Mouse (Mus musculus) forelimb bud, embryonic 11.5 days (tissue): Measurements from ENCODE around the gene Map4k4.

Experiments used
- DNase-seq: peaks from one replicate; pipeline ENCODE4 v3.0.0-alpha.2; 2012; ENCODE audit warnings: low read depth, low spot score

The Map4k4 gene

GRCm38 (mm10) chr1:40000899-40001298, 100.2 kb downstream of the Map4k4 start:
- DNase-seq = no peak

DNA sequence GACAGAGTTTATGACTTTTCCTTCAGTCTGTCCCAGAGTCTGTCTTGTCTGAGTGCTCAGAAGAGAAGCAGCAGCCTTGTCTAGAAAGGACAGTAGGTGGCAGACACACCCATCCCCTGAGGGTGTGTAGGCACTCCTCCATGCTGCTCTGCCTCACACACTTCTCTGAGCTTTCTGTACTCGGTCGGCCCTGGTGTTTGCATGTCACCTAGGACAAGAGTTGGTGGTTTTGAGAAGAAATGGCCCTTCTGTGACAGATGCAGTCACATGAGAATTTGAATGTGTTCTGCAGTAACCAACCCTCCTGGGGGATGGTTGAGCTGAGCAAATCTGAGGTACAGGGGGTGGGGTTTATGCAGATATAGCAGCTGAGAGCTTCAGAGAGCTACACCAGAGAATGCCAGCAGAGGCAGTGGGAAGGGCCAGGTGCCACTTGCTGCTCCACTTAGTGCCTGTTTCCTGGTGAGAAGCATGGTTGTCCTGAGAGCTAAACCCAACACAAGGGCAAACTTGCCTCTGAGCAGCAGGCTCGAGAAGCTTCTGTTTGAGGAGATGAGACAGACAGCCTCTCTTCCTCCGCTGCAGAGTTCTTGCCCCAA, 101.5 kb downstream of the Map4k4 start:
- DNase-seq = no peak

- DNase-seq = no peak
Measured at GRCm38 (mm10) chr1:40006043-40006651, 105.4 kb downstream of the Map4k4 start.

GRCm38 (mm10) chr1:40007962-40008471, 107.3 kb downstream of the Map4k4 start:
- no peak for DNase-seq

- DNase-seq = no peak
Measured at GRCm38 (mm10) chr1:40012696-40013095, 112.0 kb downstream of the Map4k4 start.

DNA sequence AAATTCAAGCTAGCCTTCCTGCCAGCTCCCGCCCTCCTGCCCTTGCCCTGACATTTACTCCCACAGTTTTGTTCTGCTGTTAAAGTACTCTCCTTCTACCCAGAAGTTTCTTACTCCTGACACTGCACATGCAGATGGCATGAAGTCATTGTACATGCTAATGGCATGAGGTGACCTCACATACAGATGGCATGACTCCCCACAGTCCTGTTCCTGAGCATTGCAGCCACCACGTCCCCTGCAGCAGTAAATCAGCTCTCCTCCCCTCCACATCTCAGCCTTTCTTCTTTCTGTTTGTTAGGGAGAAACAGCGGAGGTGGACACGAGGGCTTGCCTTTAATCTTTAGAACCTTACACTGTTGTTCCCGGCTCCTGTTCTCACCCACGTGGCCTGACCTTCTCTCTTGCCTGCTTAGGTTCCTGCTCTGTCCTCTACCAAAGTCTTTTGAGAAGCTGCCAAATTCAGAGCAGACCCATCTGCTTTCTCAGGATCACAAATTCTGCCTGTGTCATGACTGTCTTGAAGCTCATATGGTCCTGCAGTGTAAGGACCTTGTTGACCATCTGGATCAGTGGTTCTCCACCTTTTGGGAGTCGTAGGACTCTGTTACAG, 114.5 kb downstream of the Map4k4 start:
- DNase-seq = no peak

- no peak for DNase-seq
Measured at GRCm38 (mm10) chr1:40021617-40022016, 120.9 kb downstream of the Map4k4 start.

DNA sequence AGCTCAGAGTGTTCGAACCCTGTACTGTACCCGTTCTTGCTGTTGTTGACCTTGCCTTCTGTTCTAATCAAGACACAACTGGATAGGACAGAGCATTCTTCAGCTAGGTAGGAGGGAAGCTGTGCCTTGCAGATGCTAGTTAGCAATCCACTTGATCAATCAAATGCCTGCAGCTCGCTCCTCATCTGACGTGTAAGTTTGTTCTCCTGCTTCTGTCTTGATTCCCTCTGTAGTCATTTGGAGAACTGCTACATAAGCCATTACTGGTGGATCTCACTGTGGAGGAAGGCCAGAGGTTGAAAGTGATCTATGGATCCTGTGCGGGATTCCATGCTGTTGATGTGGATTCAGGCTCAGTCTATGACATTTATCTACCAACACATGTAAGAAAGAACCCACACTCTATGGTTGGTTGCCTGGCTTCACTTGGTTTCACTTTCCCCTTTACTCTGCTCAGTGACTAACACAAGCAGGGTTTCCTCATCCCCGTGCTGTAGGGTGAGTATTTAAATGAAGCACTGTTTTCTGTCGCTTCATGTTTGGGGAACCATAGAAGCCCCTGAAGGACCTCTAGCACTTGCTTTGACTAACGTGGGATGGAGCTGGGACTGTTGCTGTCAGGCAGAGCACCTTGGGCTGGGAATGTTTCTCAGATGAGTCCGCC, 121.9 kb downstream of the Map4k4 start:
- DNase-seq = no peak

DNA sequence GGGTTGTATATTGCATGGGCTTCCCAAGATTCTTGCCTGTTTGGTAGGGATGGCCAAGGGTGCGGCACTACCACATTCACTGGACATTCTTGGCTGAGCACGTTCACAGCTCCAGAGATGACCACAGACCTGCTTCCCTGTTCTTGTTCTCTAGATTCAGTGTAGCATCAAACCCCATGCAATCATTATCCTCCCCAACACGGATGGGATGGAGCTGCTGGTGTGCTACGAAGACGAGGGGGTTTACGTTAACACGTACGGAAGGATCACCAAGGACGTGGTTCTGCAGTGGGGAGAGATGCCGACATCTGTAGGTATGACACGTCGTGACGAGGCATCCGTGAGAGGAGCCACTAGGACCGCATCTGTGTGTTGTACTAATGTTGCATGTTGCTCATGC, 122.5 kb downstream of the Map4k4 start:
- no peak for DNase-seq

DNA sequence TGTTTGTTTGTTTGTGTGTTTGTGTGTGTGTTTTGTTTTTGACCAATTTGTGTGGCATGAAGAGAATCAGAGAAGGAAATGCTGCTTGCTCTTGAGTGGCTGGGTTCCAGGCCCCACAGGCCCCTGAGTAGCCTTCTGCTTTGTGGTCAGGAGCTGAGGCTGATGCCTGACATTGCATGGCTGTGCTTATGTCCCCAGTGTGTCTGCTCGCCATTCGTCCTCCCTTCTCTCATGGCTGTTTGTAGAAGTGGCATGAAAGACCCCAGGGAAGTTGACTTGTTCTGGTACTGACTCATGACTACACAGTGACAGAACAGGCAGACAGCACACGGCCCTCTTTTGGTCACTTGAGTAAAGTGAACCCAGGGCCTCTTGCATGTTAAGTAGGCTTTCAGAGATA, 123.0 kb downstream of the Map4k4 start:
- no peak for DNase-seq

- no peak for DNase-seq
Measured at GRCm38 (mm10) chr1:40024554-40025320, 124.0 kb downstream of the Map4k4 start.

DNA sequence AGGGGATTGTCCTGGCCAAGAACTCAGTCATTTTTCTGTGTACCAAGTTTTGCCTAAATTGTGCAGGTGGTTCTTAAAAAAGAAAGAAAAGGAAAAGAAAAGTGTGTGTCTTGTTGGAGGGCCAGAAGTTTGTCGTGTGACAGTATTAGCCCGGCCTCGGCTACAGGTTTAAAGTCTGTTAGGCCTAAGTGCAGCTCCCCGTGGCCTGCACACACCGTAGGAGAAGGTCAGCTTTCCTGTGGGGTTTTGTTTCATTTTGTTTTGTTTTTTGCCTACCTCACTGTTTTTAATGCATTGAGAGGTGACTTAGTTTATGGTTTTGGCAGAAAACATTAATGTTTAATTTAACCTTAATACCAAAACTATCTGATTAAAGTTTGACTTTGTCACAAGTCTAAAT, 124.7 kb downstream of the Map4k4 start:
- DNase-seq = no peak

DNA sequence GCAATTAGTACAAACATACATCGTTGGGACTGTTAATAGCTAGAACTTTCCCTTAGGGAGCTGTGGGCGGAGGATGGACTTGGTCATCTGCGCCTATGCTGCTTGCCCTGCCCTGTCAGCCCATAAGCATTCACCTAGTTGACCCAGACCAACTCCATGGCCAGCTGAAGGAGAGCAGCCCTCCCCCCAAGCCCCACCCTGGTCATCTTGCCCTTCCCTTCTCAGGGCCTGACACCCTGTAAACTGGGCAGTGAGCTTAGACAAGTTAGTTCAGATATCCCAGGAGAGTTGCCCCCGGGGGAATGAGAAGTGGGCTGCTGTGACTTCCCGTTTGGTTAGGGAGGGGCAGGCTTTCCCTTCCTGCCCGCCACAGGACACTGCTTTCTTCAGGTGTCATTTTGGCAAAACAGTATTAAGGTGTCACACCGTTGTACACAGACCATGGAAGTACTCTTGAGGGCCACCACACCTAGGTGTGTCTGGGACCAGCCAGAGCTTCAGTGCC, 126.5 kb downstream of the Map4k4 start:
- no peak for DNase-seq

DNA sequence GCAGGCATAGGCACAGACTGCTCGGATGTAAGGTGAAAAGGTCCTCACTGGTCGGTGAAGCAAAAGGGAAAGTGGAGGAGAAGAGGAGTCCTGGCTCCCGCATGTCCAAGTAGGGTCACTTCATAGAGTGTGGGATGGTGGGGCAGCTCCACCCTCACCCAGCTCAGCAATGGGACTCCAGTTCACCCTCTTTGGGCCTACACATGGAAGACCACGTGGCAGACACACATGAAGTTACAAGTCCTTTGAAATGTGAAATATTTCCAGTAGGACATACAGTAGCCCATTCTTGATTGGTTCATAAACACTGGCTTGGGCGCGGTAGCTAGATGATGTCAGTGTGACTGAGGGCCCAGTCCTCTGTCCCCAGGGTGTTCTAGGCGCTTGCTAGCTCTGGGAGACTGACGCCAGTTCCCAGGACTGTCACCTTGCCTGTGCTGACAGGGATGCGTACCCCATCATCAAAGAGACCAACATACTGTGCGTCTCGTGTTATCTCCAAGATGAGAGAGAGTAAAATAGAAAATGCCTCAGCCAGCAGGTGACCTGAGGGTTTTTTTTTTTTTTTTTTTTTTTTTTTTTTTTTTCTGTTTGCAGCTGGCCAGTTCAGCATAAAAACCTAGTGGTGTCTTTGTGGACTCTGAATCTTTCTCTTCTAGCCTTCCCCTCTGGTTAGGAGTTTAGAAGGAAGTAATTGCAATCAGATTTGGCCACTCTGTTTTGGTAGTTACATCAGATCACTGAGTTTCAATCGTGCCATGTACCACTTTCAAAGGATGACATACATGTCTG, 127.7 kb downstream of the Map4k4 start:
- DNase-seq = no peak

- no peak for DNase-seq
Measured at GRCm38 (mm10) chr1:40029597-40029996, 128.9 kb downstream of the Map4k4 start.

- DNase-seq = no peak
Measured at GRCm38 (mm10) chr1:40030287-40030975, 129.7 kb downstream of the Map4k4 start.

GRCm38 (mm10) chr1:40030976-40031356, 130.3 kb downstream of the Map4k4 start:
- no peak for DNase-seq

GRCm38 (mm10) chr1:40031626-40032025, 130.9 kb downstream of the Map4k4 start:
- DNase-seq = no peak

- no peak for DNase-seq
Measured at GRCm38 (mm10) chr1:40033315-40033714, 132.6 kb downstream of the Map4k4 start.

GRCm38 (mm10) chr1:40033743-40034420, 133.2 kb downstream of the Map4k4 start:
- DNase-seq = no peak
